Mouse (Mus musculus): Measurements from ENCODE around the gene Rnf168. TPM values are rescaled to one million over a fixed set of nuclear protein-coding genes. Genes with fewer than 3 reads are reported as not detected.

Gene Rnf168
- polyA plus RNA-seq, 1 experiment from 2014 or later, result 19.7 TPM

MicroRNAs encoded within 50 kb of the gene (microRNA counts, 519-probe panel; counts per million panel counts)
- not detected for microRNA mmu-miR-1946a

Small RNA genes lying within 50 kb of the gene (microRNA-seq; reads per million reads assigned to microRNA genes)
- gene Mir1946a (ENCODE audit: borderline number of aligned reads), result not detected

Other genes starting within 250 kb of the Rnf168 start
- gene Pak2, start 198.1 kb upstream of the Rnf168 start, polyA plus RNA-seq (2014; fragmentation: Nextera tagmentation; extraction: Ambion mirVana), result 30.0 and 32.9 TPM in 2 replicates
- 57.1 and 63.0 TPM in 2 replicates for gene Pigx, start 177.7 kb upstream of the Rnf168 start, polyA plus RNA-seq (2014; fragmentation: Nextera tagmentation; extraction: Ambion mirVana)
- 14.3 and 14.7 TPM in 2 replicates for gene Cep19, start 177.7 kb upstream of the Rnf168 start, polyA plus RNA-seq (2014; fragmentation: Nextera tagmentation; extraction: Ambion mirVana)
- gene Nrros, start 111.9 kb upstream of the Rnf168 start, polyA plus RNA-seq (2014; fragmentation: Nextera tagmentation; extraction: Ambion mirVana), result 34.4 and 35.4 TPM in 2 replicates
- gene Bex6, start 97.6 kb upstream of the Rnf168 start, polyA plus RNA-seq (2014; fragmentation: Nextera tagmentation; extraction: Ambion mirVana), result 0.62 and 1.2 TPM in 2 replicates
- 13.0 and 13.3 TPM in 2 replicates for gene Fbxo45, start 30.3 kb upstream of the Rnf168 start, polyA plus RNA-seq (2014; fragmentation: Nextera tagmentation; extraction: Ambion mirVana)
- gene Wdr53, start 30.2 kb upstream of the Rnf168 start, polyA plus RNA-seq (2014; fragmentation: Nextera tagmentation; extraction: Ambion mirVana), result 22.0 and 23.2 TPM in 2 replicates
- gene Smco1, start 6.0 kb upstream of the Rnf168 start, polyA plus RNA-seq (2014; fragmentation: Nextera tagmentation; extraction: Ambion mirVana), result not detected in 2 replicates
- 13.7 and 15.3 TPM in 2 replicates for gene Ubxn7, start 54.8 kb downstream of the Rnf168 start, polyA plus RNA-seq (2014; fragmentation: Nextera tagmentation; extraction: Ambion mirVana)
- not detected in 2 replicates for gene Tm4sf19, start 123.0 kb downstream of the Rnf168 start, polyA plus RNA-seq (2014; fragmentation: Nextera tagmentation; extraction: Ambion mirVana)
- gene Tctex1d2, start 142.2 kb downstream of the Rnf168 start, polyA plus RNA-seq (2014; fragmentation: Nextera tagmentation; extraction: Ambion mirVana), result 13.8 and 15.1 TPM in 2 replicates
- 37.0 and 42.8 TPM in 2 replicates for gene Pcyt1a, start 153.5 kb downstream of the Rnf168 start, polyA plus RNA-seq (2014; fragmentation: Nextera tagmentation; extraction: Ambion mirVana)
- 1.3 TPM in 2 replicates for gene Slc51a, start 210.4 kb downstream of the Rnf168 start, polyA plus RNA-seq (2014; fragmentation: Nextera tagmentation; extraction: Ambion mirVana)
- not detected in 2 replicates for gene Zdhhc19, start 218.8 kb downstream of the Rnf168 start, polyA plus RNA-seq (2014; fragmentation: Nextera tagmentation; extraction: Ambion mirVana)

Measured in liver, embryonic 11.5 days (tissue).